Comparison of ENCODE assay signal across 8 mouse cellular contexts in the genomic region with DNA sequence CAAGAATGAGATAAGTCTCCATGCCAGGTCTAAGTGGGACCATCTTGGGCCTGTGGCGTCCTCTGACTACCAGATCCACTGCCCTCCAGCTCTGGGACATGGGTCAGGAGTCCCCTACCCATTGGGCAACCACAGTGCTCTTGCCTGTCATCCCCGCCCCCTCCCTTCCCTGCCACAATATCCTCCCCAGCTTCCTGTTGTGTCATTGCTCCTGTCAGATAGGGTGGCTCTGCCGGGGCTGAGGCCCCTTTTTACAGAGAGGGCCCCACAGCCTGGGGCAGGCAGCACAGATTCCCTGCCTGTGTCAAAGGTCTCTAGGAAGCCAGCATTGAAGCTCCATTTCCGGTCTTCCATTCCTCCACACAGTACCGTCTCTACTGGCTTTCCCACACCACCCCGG.
A peak's percentile ranks its signal among the peaks of the same experiment; 100 is the strongest.
DNase-seq lines count a peak whose midpoint lies in the region; ATAC-seq lines count a peak whose summit lies in the region.

No protein-coding gene starts in this region.

- 57% methylated on average over 6 of the region's 6 CpGs for WGBS in hindbrain, embryonic 15.5 days

- no peaks in the 10 kb centered on the region for H3K9me3 ChIP-seq in hindbrain, embryonic 15.5 days

- peaks cover 69% of the 10 kb centered on the region for H3K4me1 ChIP-seq in hindbrain, embryonic 15.5 days (replicated peaks)

- peak overlapping the region; percentile 60; the same call in 1 of the 2 replicates for H3K4me3 ChIP-seq in hindbrain, embryonic 15.5 days

- peak overlapping the region; percentile 67 for H3K4me2 ChIP-seq in hindbrain, embryonic 15.5 days

- peak; percentile 89 for DNase-seq in CD4-positive helper T cell, adult 2 months (ENCODE audit: low read depth, low spot score)
- peak; percentile 66 for DNase-seq in adipocyte (ENCODE audit: low spot score)
- DNase-seq in lung, postnatal 36 days, result peak; percentile 57
- DNase-seq in thymus, adult 18-20 months, result peak; percentile 64 to 76
- DNase-seq in left cerebral cortex, adult 11 months (ENCODE audit: low spot score), result no peak
- no peak for DNase-seq in ovary, postnatal 14 days (ENCODE audit: low spot score)
- DNase-seq in c-Kit-positive CD71-positive TER-119-positive erythroid progenitor cells, embryonic 14.5 days (ENCODE audit: low spot score), result no peak

- H3K9ac ChIP-seq in hindbrain, embryonic 15.5 days, result peak overlapping the region; percentile 73; the same call in 1 of the 2 replicates

- no peak for ATAC-seq in hindbrain, embryonic 15.5 days (ENCODE audit: low FRiP score, low read depth)

- H3K27ac ChIP-seq in hindbrain, embryonic 15.5 days (replicated peaks), result peak overlapping the region; percentile 94

- H3K36me3 ChIP-seq in hindbrain, embryonic 15.5 days, result no peaks in the 10 kb centered on the region

- H3K27me3 ChIP-seq in hindbrain, embryonic 15.5 days, result no peaks in the 10 kb centered on the region

Comparison
In these comparisons a context has a peak if more than half of its experiments do, and no peak if none do; other contexts are left out.
1. DNase-seq: peak in CD4-positive helper T cell, adult 2 months (single experiment), adipocyte (single experiment), lung, postnatal 36 days (single experiment) and thymus, adult 18-20 months (2 of 2); none in left cerebral cortex, adult 11 months (single experiment), ovary, postnatal 14 days (single experiment) and c-Kit-positive CD71-positive TER-119-positive erythroid progenitor cells, embryonic 14.5 days (single experiment).